Mouse (Mus musculus) Muller cell, postnatal 12 days (primary cell): ENCODE measurements around the gene Nfatc2.

Experiments used
- DNase-seq: peaks from one replicate; pipeline ENCODE4 v3.0.0-alpha.2; 2015; ENCODE audit errors: inconsistent ontology term

The Nfatc2 gene

DNA sequence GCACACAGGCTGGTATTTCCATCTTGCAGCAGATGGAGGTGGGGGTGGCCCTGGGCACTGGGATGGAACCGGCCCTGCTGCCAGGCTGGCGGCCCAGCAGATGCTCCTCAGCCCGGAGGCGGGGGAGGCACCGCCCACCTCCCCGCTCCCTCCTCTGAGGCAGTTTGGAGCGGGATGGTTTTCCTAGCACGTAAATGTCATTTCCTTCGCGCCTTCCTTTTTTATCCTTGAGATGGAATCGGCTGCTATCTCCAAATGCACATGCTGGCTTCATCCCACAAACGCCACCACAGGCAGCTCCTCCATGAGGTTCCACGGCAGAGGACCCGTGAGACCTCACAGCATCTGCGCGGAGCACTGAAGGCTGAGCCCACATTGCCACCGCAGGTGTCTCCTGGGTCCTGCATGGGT is 160.5 kb downstream of the Nfatc2 start:
- no peak for DNase-seq

DNA sequence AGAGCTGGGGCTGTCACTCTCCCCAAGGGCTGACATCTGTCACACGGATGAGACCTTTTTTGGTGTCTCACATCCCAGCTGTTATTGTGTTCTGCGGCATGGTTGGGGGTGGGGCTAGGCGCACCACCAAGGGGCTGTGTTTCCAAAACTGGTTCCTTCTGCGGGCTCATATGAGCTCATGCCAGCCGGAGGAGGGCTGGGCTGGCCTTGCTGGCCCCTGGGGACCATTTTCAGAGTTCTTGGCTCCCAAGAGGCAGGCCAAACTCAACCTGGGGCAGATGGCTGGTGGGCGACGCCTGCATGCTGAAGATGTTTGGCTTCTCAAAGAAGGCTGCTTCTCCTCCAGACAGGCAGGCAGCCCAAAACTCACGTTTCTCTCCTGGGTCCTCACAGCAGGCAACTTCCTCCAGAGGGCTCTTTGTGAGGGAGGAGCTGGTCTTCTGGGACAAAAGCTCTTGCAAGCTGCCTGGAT is 162.4 kb downstream of the Nfatc2 start:
- no peak for DNase-seq

DNA sequence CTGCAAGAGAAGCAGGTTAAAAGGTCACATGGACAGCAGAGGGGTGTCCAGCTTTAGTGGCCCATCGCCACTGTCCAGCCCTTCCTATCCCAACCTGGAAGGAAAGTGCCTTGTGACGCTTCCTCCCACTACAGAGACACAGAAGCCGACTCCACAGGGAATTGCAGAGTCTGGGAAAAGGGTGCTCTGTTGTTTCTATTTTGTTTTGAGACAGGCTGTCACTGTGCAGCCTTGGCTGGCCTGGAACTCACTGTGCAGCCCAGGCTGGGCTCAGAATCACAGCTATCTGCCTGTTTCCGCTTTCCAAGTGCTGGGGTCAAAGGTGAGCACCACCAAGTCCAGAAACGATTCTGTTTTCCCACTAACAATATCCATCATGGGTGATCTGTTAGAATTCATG is 167.3 kb downstream of the Nfatc2 start:
- DNase-seq = no peak

- no peak for DNase-seq
Observed at GRCm38 (mm10) chr2:168433392-168433791, 168.1 kb downstream of the Nfatc2 start.

- no peak for DNase-seq
Observed at GRCm38 (mm10) chr2:168432394-168432793, 169.1 kb downstream of the Nfatc2 start.

GRCm38 (mm10) chr2:168429598-168429997 is 171.9 kb downstream of the Nfatc2 start:
- DNase-seq = no peak

DNA sequence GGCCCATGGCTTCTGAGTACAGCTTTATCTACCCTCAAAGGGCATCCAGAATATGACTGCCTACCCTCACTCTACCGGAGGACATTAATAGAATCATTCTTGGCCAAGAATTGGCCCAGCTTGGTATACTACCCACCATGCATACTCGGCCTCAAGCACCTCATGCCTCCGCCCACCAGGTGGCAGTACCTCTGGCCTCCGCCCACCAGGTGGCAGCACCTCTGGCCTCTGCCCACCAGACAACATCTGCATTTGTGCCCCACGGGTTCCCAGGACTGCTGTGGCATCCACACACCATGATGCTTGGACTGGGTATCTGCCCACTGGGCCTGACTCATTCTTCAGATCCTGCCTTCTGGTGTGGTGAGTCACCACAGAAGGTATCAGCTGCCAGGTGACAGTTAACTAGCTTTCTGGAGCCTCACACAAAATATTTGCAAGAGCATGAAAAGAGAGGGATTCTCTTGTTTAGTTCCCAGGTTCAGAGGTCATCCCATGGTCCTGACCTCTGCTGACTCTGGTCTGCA is 173.0 kb downstream of the Nfatc2 start:
- no peak for DNase-seq
